ENCODE assay signal across 8 mouse cellular contexts in the genomic region with DNA sequence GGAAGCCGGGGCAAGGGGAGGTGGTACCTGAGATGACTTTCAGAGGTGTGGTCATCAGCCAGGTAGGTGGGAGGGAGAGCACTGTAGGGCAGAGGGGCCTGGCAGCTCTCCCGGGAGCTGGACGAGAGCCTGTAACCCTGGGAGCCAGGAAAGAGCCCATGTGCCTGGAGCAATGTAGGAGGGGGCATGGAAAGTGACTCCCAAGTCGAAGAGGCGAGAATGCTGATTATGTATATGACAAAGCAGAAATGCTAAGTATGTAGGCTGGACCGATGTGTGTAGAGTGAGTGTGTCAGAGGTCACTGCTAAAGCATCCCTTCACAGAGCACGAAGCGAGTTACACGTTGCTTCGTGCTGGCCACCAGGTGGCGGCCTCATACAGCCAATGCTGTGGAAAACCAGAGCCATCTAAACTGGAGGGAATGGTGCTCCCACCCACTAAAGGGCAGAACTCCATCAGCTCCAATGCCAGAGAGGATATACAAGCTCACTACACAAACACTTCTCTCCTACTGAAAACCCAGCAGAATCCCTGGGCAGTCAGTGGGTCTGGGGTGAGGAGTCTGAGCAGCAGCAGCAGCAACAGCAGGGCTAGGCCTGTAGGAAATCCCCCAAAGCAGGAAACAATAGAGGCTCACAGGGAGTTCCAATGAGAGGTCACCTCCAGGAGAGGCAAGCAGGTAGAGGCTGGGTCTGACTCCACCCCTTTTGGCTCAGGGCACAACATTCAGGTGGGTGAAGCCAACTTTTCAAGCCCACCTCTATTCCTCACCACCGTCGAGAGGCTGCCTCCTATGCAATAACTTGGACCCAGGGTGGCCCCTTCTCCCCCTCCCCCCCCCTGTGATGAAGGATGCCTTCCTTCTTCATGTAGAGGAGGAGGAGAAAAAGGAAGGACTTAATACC.
DNase-seq lines count a peak whose midpoint lies in the region; ATAC-seq and TF ChIP-seq lines count a peak whose summit lies in the region.

No protein-coding gene starts in this region.

- H3K27ac ChIP-seq in layer of hippocampus, adult 2 months: peak overlapping the region; percentile 77
- H3K27ac ChIP-seq in forebrain, postnatal 0 days (ENCODE audit: low read depth, low read length): no peak overlapping the region; the same call in 1 of the 2 replicates
- no peak overlapping the region for H3K27ac ChIP-seq in hindbrain, embryonic 15.5 days (replicated peaks)
- no peak overlapping the region; the same call in 1 of the 2 replicates for H3K27ac ChIP-seq in limb, embryonic 11.5 days (replicated peaks; ENCODE audit: low read depth, low read length)
- no peak overlapping the region for H3K27ac ChIP-seq in midbrain, embryonic 12.5 days (replicated peaks)
- H3K27ac ChIP-seq in small intestine, adult 2 months (ENCODE audit: insufficient read depth, low read depth, low read length): peak overlapping the region; percentile 10; the same call in 1 of the 2 replicates

- TF ChIP-seq POLR2A in small intestine, adult 2 months (IDR thresholded peaks at IDR 0.05; ENCODE audit: low read depth, low read length): no peak

- H3K9me3 ChIP-seq in forebrain, postnatal 0 days (ENCODE audit: low read length): no peaks in the 10 kb centered on the region
- no peaks in the 10 kb centered on the region for H3K9me3 ChIP-seq in hindbrain, embryonic 15.5 days
- no peaks in the 10 kb centered on the region for H3K9me3 ChIP-seq in limb, embryonic 11.5 days (ENCODE audit: control insufficient read depth, low read length)
- no peaks in the 10 kb centered on the region for H3K9me3 ChIP-seq in midbrain, embryonic 12.5 days

- no peaks in the 10 kb centered on the region for H3K36me3 ChIP-seq in forebrain, postnatal 0 days (ENCODE audit: insufficient read depth)
- H3K36me3 ChIP-seq in hindbrain, embryonic 15.5 days: no peaks in the 10 kb centered on the region
- H3K36me3 ChIP-seq in limb, embryonic 11.5 days (ENCODE audit: control insufficient read depth, insufficient read depth, low read length): no peaks in the 10 kb centered on the region
- no peaks in the 10 kb centered on the region for H3K36me3 ChIP-seq in midbrain, embryonic 12.5 days
- H3K36me3 ChIP-seq in small intestine, adult 2 months (ENCODE audit: control insufficient read depth, insufficient read depth, low read length): peaks cover 19% of the 10 kb centered on the region

- DNase-seq in layer of hippocampus, adult 2 months (ENCODE audit: low spot score in 2 of 2): peak; percentile 64 to 67
- DNase-seq in layer of hippocampus, adult 9-10 months (ENCODE audit: low spot score): no peak
- DNase-seq in cerebellum, adult 9-10 months: peak; percentile 84
- peak; percentile 89 for DNase-seq in forebrain, postnatal 0 days
- DNase-seq in limb, embryonic 11.5 days (ENCODE audit: low spot score): peak; percentile 82

- no peaks in the 10 kb centered on the region for H3K27me3 ChIP-seq in forebrain, postnatal 0 days (ENCODE audit: insufficient read depth, low read length)
- H3K27me3 ChIP-seq in hindbrain, embryonic 15.5 days: no peaks in the 10 kb centered on the region
- no peaks in the 10 kb centered on the region for H3K27me3 ChIP-seq in limb, embryonic 11.5 days (ENCODE audit: control insufficient read depth, insufficient read depth, low read length)
- peaks cover 3% of the 10 kb centered on the region; the same call in 1 of the 2 replicates for H3K27me3 ChIP-seq in midbrain, embryonic 12.5 days
- no peaks in the 10 kb centered on the region for H3K27me3 ChIP-seq in small intestine, adult 2 months (ENCODE audit: control insufficient read depth, insufficient read depth, low read length)

- TF ChIP-seq CTCF in layer of hippocampus, adult 2 months (conservative IDR thresholded peaks at IDR 0.05): peak; percentile 91
- TF ChIP-seq CTCF in forebrain, postnatal 0 days (IDR thresholded peaks at IDR 0.05; ENCODE audit: low read depth): peak; percentile 99
- peak; percentile 93 for TF ChIP-seq CTCF in small intestine, adult 2 months (IDR thresholded peaks at IDR 0.05; ENCODE audit: extremely low read depth, insufficient read length, insufficient replicate concordance, low read depth, low read length)

- 18% methylated on average over 13 of the region's 13 CpGs for WGBS in forebrain, postnatal 0 days
- WGBS in hindbrain, embryonic 15.5 days: 19% methylated on average over 13 of the region's 13 CpGs
- WGBS in limb, embryonic 11.5 days: 19% methylated on average over 13 of the region's 13 CpGs
- WGBS in midbrain, embryonic 12.5 days: 20% methylated on average over 13 of the region's 13 CpGs
- WGBS in small intestine, adult 2 months: 16% methylated on average over 13 of the region's 13 CpGs

- peak; percentile 88 for ATAC-seq in forebrain, postnatal 0 days
- peak; percentile 85 for ATAC-seq in hindbrain, embryonic 15.5 days (ENCODE audit: low FRiP score, low read depth)
- peak; percentile 55; the same call in 1 of the 2 replicates for ATAC-seq in limb, embryonic 11.5 days (ENCODE audit: insufficient number of reproducible peaks, low FRiP score, low TSS enrichment, low read depth)
- ATAC-seq in midbrain, embryonic 12.5 days (ENCODE audit: low FRiP score, low read depth): peak; percentile 78

- no peak overlapping the region for H3K4me3 ChIP-seq in layer of hippocampus, adult 2 months
- no peak overlapping the region for H3K4me3 ChIP-seq in forebrain, postnatal 0 days (ENCODE audit: low read depth, low read length)
- H3K4me3 ChIP-seq in hindbrain, embryonic 15.5 days: no peak overlapping the region
- H3K4me3 ChIP-seq in limb, embryonic 11.5 days (ENCODE audit: low read depth, low read length): no peak overlapping the region
- no peak overlapping the region for H3K4me3 ChIP-seq in midbrain, embryonic 12.5 days
- no peak overlapping the region for H3K4me3 ChIP-seq in small intestine, adult 2 months (ENCODE audit: low read depth, low read length)

- H3K4me2 ChIP-seq in forebrain, postnatal 0 days (ENCODE audit: low read depth): no peak overlapping the region
- H3K4me2 ChIP-seq in hindbrain, embryonic 15.5 days: no peak overlapping the region
- no peak overlapping the region for H3K4me2 ChIP-seq in limb, embryonic 11.5 days (ENCODE audit: low read depth, severe bottlenecking)
- H3K4me2 ChIP-seq in midbrain, embryonic 12.5 days (replicated peaks): no peak overlapping the region

- H3K4me1 ChIP-seq in forebrain, postnatal 0 days (ENCODE audit: insufficient read depth): no peaks in the 10 kb centered on the region
- H3K4me1 ChIP-seq in hindbrain, embryonic 15.5 days (replicated peaks): peaks cover 12% of the 10 kb centered on the region
- peaks cover 23% of the 10 kb centered on the region for H3K4me1 ChIP-seq in limb, embryonic 11.5 days (ENCODE audit: control insufficient read depth, insufficient read depth, low read length)
- peaks cover 13% of the 10 kb centered on the region for H3K4me1 ChIP-seq in midbrain, embryonic 12.5 days
- H3K4me1 ChIP-seq in small intestine, adult 2 months (ENCODE audit: control insufficient read depth, insufficient read depth, insufficient read length, low read length): peaks cover 57% of the 10 kb centered on the region

- no peak overlapping the region for H3K9ac ChIP-seq in forebrain, postnatal 0 days
- H3K9ac ChIP-seq in hindbrain, embryonic 15.5 days: no peak overlapping the region
- H3K9ac ChIP-seq in limb, embryonic 11.5 days (ENCODE audit: low read length): no peak overlapping the region
- H3K9ac ChIP-seq in midbrain, embryonic 12.5 days (replicated peaks): no peak overlapping the region

Comparison
In these comparisons a context has a peak if more than half of its experiments do, and no peak if none do; other contexts are left out.
1. H3K27ac ChIP-seq: peak in layer of hippocampus, adult 2 months (single experiment) and small intestine, adult 2 months (single experiment); none in forebrain, postnatal 0 days (single experiment), hindbrain, embryonic 15.5 days (single experiment), limb, embryonic 11.5 days (single experiment) and midbrain, embryonic 12.5 days (single experiment).
2. Peak in every context shown above with its lines, with median percentiles within 50 percentile points of each other: CTCF ChIP-seq and ATAC-seq.